Comparison of ENCODE assay signal across 21 mouse cellular contexts in genomic region chr5:45690802-45691201, GRCm38 (mm10).
"Had no signal": no experiment of that assay in that cellular context is flagged by ENCODE, and none has a peak within 500 bp of the region (broad histone marks: within the 10 kb centered on the region; RNA-seq: fewer than 3 reads in every experiment).

No protein-coding gene starts in this region.

- H3K4me3 ChIP-seq: liver, embryonic 15.5 days; lung, embryonic 15.5 days; megakaryocyte, embryonic 14.5 days; midbrain, embryonic 10.5 days; myocyte; neural tube, embryonic 13.5 days; neural tube, embryonic 15.5 days had no signal

- H3K4me2 ChIP-seq: liver, embryonic 15.5 days; lung, embryonic 15.5 days; neural tube, embryonic 13.5 days; neural tube, embryonic 15.5 days had no signal

- H3K9ac ChIP-seq: liver, embryonic 15.5 days; liver, postnatal 0 days; lung, embryonic 15.5 days; neural tube, embryonic 13.5 days; neural tube, embryonic 15.5 days had no signal

- H3K9me3 ChIP-seq: liver, embryonic 15.5 days; lung, embryonic 15.5 days; megakaryocyte, embryonic 14.5 days; midbrain, embryonic 10.5 days; neural tube, embryonic 13.5 days; neural tube, embryonic 15.5 days had no signal

- H3K4me1 ChIP-seq: liver, embryonic 15.5 days; lung, embryonic 15.5 days; midbrain, embryonic 10.5 days; neural tube, embryonic 13.5 days; neural tube, embryonic 15.5 days had no signal

- ATAC-seq: liver, postnatal 0 days; lung, postnatal 0 days; midbrain, embryonic 16.5 days had no signal

- DNase-seq: liver, postnatal 0 days; lung, adult 2 months; lung, postnatal 4 days; midbrain, embryonic 14.5 days; retina, postnatal 1 day; right cerebral cortex, adult 18-20 months; right cerebral cortex, postnatal 25 days; right cerebral cortex, postnatal 4 days; spleen, adult 18-20 months; thymus, adult 18-20 months; thymus, postnatal 14 days; thymus, postnatal 36 days had no signal

- H3K27me3 ChIP-seq: liver, embryonic 15.5 days; lung, embryonic 15.5 days; megakaryocyte, embryonic 14.5 days; neural tube, embryonic 13.5 days; neural tube, embryonic 15.5 days had no signal

- H3K27ac ChIP-seq: liver, embryonic 15.5 days; lung, embryonic 15.5 days; midbrain, embryonic 10.5 days; neural tube, embryonic 13.5 days; neural tube, embryonic 15.5 days had no signal

- H3K36me3 ChIP-seq: neural tube, embryonic 13.5 days; neural tube, embryonic 15.5 days had no signal
